Mouse (Mus musculus) kidney, embryonic 15.5 days (tissue): ENCODE measurements at regions not wholly inside any gene's neighbourhood (a gene's known extent, or its start where the extent isn't known, plus 50 kb on each side); places are given as distances from the start of the nearest gene placed in this dataset.
A peak's percentile ranks its signal among the peaks of the same experiment; 100 is the strongest.
"Not testable (repeated sequence)": the region's sequence is repeated elsewhere in the genome, so short reads cannot be mapped to it uniquely, and the experiment has no call there.

ENCODE experiments used
- ATAC-seq: fragments of 200-750 bp; cut with Nextera tagmentation; replicated peaks from 2 replicates; pipeline ENCODE4 v1.8.0; 2017; ENCODE audit warnings: moderate TSS enrichment; ENCODE audit not compliant: low FRiP score
- H3K27ac ChIP-seq: fragments of 300-500 bp; sonication (generic); 2 replicates; pipeline ENCODE4 v1.5.1; 2015; ENCODE audit warnings: mild to moderate bottlenecking, inconsistent platforms
- H3K27me3 ChIP-seq: fragments of 300-500 bp; sonication (generic); 2 replicates; pipeline ENCODE4 v1.6.1; 2015; ENCODE audit warnings: inconsistent platforms
- H3K36me3 ChIP-seq: fragments of 300-500 bp; sonication (generic); 2 replicates; pipeline ENCODE4 v1.6.1; 2015; ENCODE audit warnings: inconsistent platforms
- H3K4me1 ChIP-seq: fragments of 300-500 bp; sonication (generic); 2 replicates; pipeline ENCODE4 v1.6.1; 2015; ENCODE audit warnings: inconsistent platforms
- H3K4me2 ChIP-seq: fragments of 300-500 bp; sonication (generic); 2 replicates; pipeline ENCODE4 v1.6.1; 2015; ENCODE audit warnings: moderate library complexity, mild to moderate bottlenecking, inconsistent platforms
- H3K4me3 ChIP-seq: fragments of 300-500 bp; sonication (generic); replicated peaks from 2 replicates; pipeline ENCODE4 v1.5.1; 2015; ENCODE audit warnings: mild to moderate bottlenecking, inconsistent platforms
- H3K9ac ChIP-seq: fragments of 300-500 bp; sonication (generic); 2 replicates; pipeline ENCODE4 v1.6.1; 2015; ENCODE audit warnings: mild to moderate bottlenecking, inconsistent platforms
- H3K9me3 ChIP-seq: fragments of 300-500 bp; sonication (generic); replicated peaks from 2 replicates; pipeline ENCODE4 v1.6.1; 2016; ENCODE audit warnings: inconsistent platforms
- WGBS: fragments of 180-500 bp; shearing (Covaris S2); methylation state at CpG from one replicate; pipeline ENCODE4 v1.1.7; 2015; ENCODE audit warnings: mixed read lengths; 5-methylcytosine and 5-hydroxymethylcytosine counted together

- Histone ChIP-seq H3K4me2 (no peak overlapping the region), H3K4me1 (no peaks in the 10 kb centered on the region), H3K9ac (no peak overlapping the region), H3K36me3 (no peaks in the 10 kb centered on the region), H3K27me3 (no peaks in the 10 kb centered on the region), H3K9me3 (no peaks in the 10 kb centered on the region), H3K4me3 (no peak overlapping the region), H3K27ac (no peak overlapping the region)
- WGBS, result 80% methylated on average over 2 of the region's 2 CpGs
- no peak for ATAC-seq
Measured at GRCm38 (mm10) chr4:29420198-29420792, 607.4 kb downstream of the Epha7 start.

GRCm38 (mm10) chr4:29431493-29431892, 618.6 kb downstream of the Epha7 start:
- WGBS, result 81% methylated on average over 4 of the region's 4 CpGs
- not testable (repeated sequence) for H3K9me3 ChIP-seq

GRCm38 (mm10) chr4:29463329-29463728, 650.4 kb downstream of the Epha7 start:
- no peak overlapping the region for H3K27ac ChIP-seq
- no peak overlapping the region for H3K4me3 ChIP-seq
- H3K9me3 ChIP-seq, result no peaks in the 10 kb centered on the region
- no peak overlapping the region for H3K4me2 ChIP-seq
- H3K36me3 ChIP-seq, result no peaks in the 10 kb centered on the region
- no peak for ATAC-seq
- no peaks in the 10 kb centered on the region for H3K4me1 ChIP-seq
- H3K9ac ChIP-seq, result no peak overlapping the region
- WGBS, result 77% methylated on average over 5 of the region's 5 CpGs
- no peaks in the 10 kb centered on the region for H3K27me3 ChIP-seq

More at GRCm38 (mm10) chr4:29431493-29431892, 618.6 kb downstream of the Epha7 start:
- not testable (repeated sequence) for H3K4me1 ChIP-seq, ATAC-seq, H3K4me2 ChIP-seq, H3K27ac ChIP-seq, H3K9ac ChIP-seq, H3K27me3 ChIP-seq, H3K36me3 ChIP-seq, H3K4me3 ChIP-seq

- no peaks in the 10 kb centered on the region for H3K9me3 ChIP-seq
- no peak overlapping the region for H3K4me3 ChIP-seq
- ATAC-seq, result no peak
- no peak overlapping the region for H3K4me2 ChIP-seq
- H3K9ac ChIP-seq, result no peak overlapping the region
- no peak overlapping the region for H3K27ac ChIP-seq
- WGBS, result 66% methylated on average over 2 of the region's 2 CpGs
- no peaks in the 10 kb centered on the region for H3K36me3 ChIP-seq
- no peaks in the 10 kb centered on the region for H3K27me3 ChIP-seq
- H3K4me1 ChIP-seq, result no peaks in the 10 kb centered on the region
Measured at GRCm38 (mm10) chr4:29466315-29466714, 653.4 kb downstream of the Epha7 start.

- no peak overlapping the region for H3K4me2 ChIP-seq
- no peak overlapping the region for H3K27ac ChIP-seq
- WGBS, result 43% methylated on average over 2 of the region's 2 CpGs
- ATAC-seq, result peak; percentile 82
- H3K9ac ChIP-seq, result no peak overlapping the region
- H3K9me3 ChIP-seq, result no peaks in the 10 kb centered on the region
- no peak overlapping the region for H3K4me3 ChIP-seq
- H3K36me3 ChIP-seq, result no peaks in the 10 kb centered on the region
- H3K27me3 ChIP-seq, result no peaks in the 10 kb centered on the region
- 0 out of 2 replicates have a peak, but pooled peaks cover 3% of the 10 kb centered on the region for H3K4me1 ChIP-seq
Measured at GRCm38 (mm10) chr4:29480384-29481092, 667.6 kb downstream of the Epha7 start.

GRCm38 (mm10) chr4:29481093-29481715, 668.3 kb downstream of the Epha7 start:
- Histone ChIP-seq H3K27me3 (no peaks in the 10 kb centered on the region), H3K36me3 (no peaks in the 10 kb centered on the region), H3K9ac (no peak overlapping the region), H3K9me3 (no peaks in the 10 kb centered on the region), H3K27ac (peak overlapping the region; percentile 49; the same call in 1 of the 2 replicates), H3K4me1 (0 out of 2 replicates have a peak, but pooled peaks cover 3% of the 10 kb centered on the region), H3K4me2 (no peak overlapping the region), H3K4me3 (no peak overlapping the region)
- peak; percentile 15; the same call in 1 of the 2 replicates for ATAC-seq
- WGBS, result 36% methylated on average over 1 of the region's 1 CpGs

- Histone ChIP-seq H3K27me3 (no peaks in the 10 kb centered on the region), H3K9ac (no peak overlapping the region), H3K9me3 (no peaks in the 10 kb centered on the region), H3K4me1 (0 out of 2 replicates have a peak, but pooled peaks cover 3% of the 10 kb centered on the region), H3K27ac (no peak overlapping the region), H3K36me3 (no peaks in the 10 kb centered on the region), H3K4me2 (no peak overlapping the region), H3K4me3 (no peak overlapping the region)
- 82% methylated on average over 2 of the region's 2 CpGs for WGBS
- no peak for ATAC-seq
Measured at GRCm38 (mm10) chr4:29482407-29482806, 669.5 kb downstream of the Epha7 start.

GRCm38 (mm10) chr4:29500844-29501243, 687.9 kb downstream of the Epha7 start:
- Histone ChIP-seq H3K9ac (no peak overlapping the region), H3K4me2 (no peak overlapping the region), H3K27me3 (no peaks in the 10 kb centered on the region), H3K36me3 (no peaks in the 10 kb centered on the region), H3K27ac (no peak overlapping the region), H3K4me1 (no peaks in the 10 kb centered on the region), H3K9me3 (no peaks in the 10 kb centered on the region), H3K4me3 (no peak overlapping the region)
- 98% methylated on average over 1 of the region's 1 CpGs for WGBS
- no peak for ATAC-seq

GRCm38 (mm10) chr4:29525051-29525450, 712.1 kb downstream of the Epha7 start:
- Histone ChIP-seq H3K27ac (no peak overlapping the region), H3K9ac (no peak overlapping the region), H3K27me3 (no peaks in the 10 kb centered on the region), H3K4me2 (no peak overlapping the region), H3K4me3 (no peak overlapping the region), H3K4me1 (no peaks in the 10 kb centered on the region), H3K9me3 (no peaks in the 10 kb centered on the region), H3K36me3 (no peaks in the 10 kb centered on the region)
- 68% methylated on average over 4 of the region's 4 CpGs for WGBS
- no peak for ATAC-seq

GRCm38 (mm10) chr4:29525769-29526658, 713.1 kb downstream of the Epha7 start:
- no peaks in the 10 kb centered on the region for H3K27me3 ChIP-seq
- no peak overlapping the region for H3K9ac ChIP-seq
- ATAC-seq, result no peak
- no peak overlapping the region for H3K4me2 ChIP-seq
- H3K4me3 ChIP-seq, result no peak overlapping the region
- no peaks in the 10 kb centered on the region for H3K4me1 ChIP-seq
- 81% methylated on average over 5 of the region's 5 CpGs for WGBS
- H3K9me3 ChIP-seq, result no peaks in the 10 kb centered on the region
- H3K27ac ChIP-seq, result no peak overlapping the region
- H3K36me3 ChIP-seq, result no peaks in the 10 kb centered on the region
